Mouse (Mus musculus) c-Kit-positive CD71-positive TER-119-negative erythroid progenitor cells, embryonic 14.5 days (primary cell): ENCODE measurements around the gene Cfd.

Experiments
- DNase-seq: peaks from one replicate; pipeline ENCODE4 v3.0.0-alpha.2; 2013; ENCODE audit warnings: low read depth

Gene Cfd

GRCm38 (mm10) chr10:79933145-79933679, 42.6 kb downstream of the Cfd start:
- DNase-seq = no peak

GRCm38 (mm10) chr10:79933861-79934260, 43.2 kb downstream of the Cfd start:
- DNase-seq = no peak

- DNase-seq = no peak
Measured at GRCm38 (mm10) chr10:79934272-79934721, 43.6 kb downstream of the Cfd start.

GRCm38 (mm10) chr10:79934794-79935569, 44.3 kb downstream of the Cfd start:
- no peak for DNase-seq

- DNase-seq = no peak
Measured at GRCm38 (mm10) chr10:79936284-79936910, 45.7 kb downstream of the Cfd start.

- DNase-seq = no peak
Measured at GRCm38 (mm10) chr10:79936911-79937441, 46.3 kb downstream of the Cfd start.

GRCm38 (mm10) chr10:79937775-79938526, 47.3 kb downstream of the Cfd start:
- DNase-seq = no peak

GRCm38 (mm10) chr10:79940749-79941148, 50.1 kb downstream of the Cfd start:
- DNase-seq = no peak
